Mouse (Mus musculus): ENCODE measurements around the gene Ahcyl1. TPM values are rescaled to one million over a fixed set of nuclear protein-coding genes. Genes with fewer than 3 reads are reported as not detected.
A peak's percentile ranks its signal among the peaks of the same experiment; 100 is the strongest.
"Not testable (repeated sequence)": the region's sequence is repeated elsewhere in the genome, so short reads cannot be mapped to it uniquely, and the experiment has no call there.

Gene Ahcyl1
- total RNA-seq, 2 experiments from 2014 or later: 230 to 232 TPM

DNA sequence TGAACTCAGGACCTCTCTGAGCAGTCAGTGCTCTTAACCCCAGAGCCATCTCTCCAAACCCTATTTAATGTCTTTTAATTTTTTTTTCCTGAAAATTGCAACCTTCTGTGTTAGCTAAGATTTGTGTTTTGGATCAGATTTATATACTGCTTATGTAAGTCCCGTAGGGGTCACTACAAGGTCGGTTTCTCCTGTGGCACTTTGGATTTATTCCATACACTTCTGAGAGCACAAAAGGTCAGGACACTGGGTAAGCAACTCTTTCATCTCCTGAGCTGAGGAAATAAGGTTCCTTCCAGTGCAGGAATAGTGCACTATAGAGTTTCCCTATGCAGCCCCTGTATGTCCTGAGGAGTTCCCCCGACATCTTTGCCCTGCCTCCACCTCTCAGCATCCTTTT, 40.9 kb downstream of the Ahcyl1 start:
- DNase-seq: no peak

DNA sequence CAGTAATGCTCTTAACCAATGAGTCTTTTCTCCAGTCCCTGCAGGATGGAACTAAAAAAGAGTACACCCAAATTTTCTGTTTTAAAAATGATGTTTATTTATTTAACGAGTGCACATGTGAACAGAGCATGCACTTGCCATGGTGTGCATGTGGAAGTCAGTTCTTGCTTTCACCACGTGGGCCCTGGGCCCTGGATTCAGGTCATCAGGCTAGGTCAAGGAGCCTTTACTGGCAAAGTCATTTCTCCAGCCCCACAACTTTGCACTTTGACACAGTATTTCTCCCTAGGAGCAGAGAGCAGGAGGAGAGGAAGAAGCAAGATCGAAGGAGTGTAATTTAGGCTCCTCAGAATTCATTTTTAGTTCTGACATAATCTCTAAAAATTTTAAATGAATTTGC, 41.5 kb downstream of the Ahcyl1 start:
- peak in 1 of 2 experiments; percentile 15 for DNase-seq

DNA sequence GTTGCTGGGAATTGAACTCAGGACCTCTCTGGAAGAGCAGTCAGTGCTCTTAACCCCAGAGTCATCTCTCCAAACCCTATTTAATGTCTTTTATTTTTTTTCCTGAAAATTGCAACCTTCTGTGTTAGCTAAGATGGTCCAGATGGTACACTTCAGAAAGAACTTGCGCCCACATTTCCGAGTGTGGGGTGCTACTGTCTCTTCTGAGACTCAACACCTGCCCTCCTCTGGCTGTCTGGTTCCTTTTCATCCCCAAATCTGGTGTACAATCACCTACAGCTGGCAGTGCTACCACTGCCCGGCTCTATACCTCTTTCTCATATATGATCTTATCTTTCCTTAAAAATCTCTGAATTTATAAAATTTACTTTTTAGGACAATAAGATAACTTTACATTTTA, 43.4 kb downstream of the Ahcyl1 start:
- DNase-seq: no peak

DNA sequence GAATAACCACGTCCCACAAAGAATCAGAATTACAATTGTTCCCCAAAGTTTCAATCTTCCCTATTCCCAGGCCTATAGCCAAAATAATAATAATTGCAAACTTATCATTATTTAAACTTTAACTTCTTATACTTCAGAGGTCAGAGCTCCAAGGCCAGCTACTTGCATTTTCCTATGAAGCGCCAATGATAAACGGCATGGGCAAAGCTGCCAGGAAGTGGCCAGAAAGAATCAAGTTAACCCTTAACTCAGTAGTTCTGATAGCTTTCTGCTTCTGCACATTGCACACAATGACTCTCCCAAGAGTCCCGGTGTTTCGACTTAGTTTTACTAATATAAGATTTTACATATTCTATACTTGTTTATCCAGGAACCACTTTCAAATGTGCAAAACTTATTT, 46.1 kb downstream of the Ahcyl1 start:
- not testable (repeated sequence) for DNase-seq

DNA sequence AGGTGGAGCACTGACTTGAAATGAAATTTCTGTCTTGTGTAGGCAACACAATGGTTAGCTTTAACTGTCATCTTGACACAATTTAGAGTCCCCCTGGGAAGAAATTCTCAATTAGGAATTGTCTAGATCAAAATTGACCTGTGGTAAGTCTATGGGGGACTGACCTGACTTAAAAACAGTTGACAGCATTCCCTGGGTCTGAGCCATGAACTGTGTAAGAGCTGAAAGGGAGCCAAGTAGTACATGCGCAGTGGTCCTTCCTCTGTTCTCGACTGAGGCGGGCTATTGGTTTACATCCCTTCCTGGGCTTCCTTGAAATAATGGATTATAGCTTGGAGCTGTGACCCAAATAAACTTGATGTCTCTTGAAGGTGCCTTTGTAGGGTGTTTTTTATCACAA, 49.4 kb downstream of the Ahcyl1 start:
- DNase-seq: peak in 1 of 2 experiments; percentile 24

DNA sequence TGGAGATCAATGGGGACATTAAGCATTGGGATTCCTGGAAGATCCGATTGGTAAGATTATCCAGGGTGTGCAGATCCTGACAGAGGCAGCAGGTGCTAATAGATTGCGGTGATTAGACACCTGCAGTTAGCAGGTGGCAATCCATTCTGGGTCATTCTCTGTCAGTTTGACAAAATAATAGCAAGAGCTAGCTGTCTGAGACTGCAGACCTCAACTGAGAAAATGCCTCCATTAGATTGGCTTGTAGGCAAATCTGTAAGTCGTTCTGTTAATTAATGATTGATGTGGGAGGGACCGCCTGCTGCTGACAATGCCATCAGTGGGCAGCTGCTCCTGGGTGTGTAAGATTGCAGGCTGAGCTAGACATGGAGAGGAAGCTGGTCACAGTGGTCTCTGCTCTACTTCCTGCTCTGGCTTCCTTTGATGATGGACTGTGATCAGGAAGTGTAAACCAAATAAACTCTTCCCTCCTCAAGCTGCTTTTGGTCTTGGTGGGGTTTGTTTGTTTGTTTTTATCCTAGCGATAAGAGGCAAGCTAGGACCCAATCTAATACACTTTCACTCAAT, 58.7 kb downstream of the Ahcyl1 start:
- no peak for DNase-seq

DNA sequence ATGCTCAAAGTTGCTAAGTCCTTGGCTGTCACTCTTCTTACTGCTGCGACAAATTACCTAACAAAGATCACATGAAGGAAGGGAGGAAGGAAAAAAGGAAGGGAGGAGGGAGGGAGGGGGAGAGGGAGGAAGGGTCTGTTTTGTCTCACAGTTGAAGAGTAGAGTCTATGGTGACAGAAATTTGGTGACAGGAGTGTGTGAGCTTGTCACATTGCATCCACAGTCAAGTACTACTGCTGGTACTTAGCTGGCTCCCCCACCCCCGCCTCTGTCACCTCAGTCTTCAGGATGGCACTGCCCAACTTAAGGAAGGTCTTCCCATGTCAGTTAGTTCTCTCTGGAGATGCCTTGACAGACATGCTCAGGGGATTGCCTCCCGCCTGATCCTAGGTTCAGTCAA, 60.1 kb downstream of the Ahcyl1 start:
- no peak for DNase-seq

DNA sequence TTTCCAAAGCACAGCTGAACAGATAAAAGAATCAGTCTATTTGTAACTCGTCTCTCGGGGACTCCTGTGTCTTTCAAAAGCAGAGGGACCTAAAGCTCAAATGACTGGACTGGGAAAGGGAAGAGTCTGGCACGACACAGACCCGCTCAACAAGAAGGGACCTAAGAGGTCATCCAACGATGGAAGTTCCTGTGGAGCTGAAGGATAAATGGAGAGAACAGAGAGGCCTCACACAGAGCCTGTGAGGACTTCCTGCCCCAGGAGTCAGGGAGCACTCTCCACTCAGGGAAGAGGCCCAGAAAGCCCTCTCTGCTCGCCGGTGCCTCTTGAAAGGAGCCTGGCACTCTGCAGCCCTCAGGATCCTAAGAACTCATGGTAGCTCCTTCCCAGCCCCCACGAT, 60.5 kb downstream of the Ahcyl1 start:
- no peak for DNase-seq

DNA sequence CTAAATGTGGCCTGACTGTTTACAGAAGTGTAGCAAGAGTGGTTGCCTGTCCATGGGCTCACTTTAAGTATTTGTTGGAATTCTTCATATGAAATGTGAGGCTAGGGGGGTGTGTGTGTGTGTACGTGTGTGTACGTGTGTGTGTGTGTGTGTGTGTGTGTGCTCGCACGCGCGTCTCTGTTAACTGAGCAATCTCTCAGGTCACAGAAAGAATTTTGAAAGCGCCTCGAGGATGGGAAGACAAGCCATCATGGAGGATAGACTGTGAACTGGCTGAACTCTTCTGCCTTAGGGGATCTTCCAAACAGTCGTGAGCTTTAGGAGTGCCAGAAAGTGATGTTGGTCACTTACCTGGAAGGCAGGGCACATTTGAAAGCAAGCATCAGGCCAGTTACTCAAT, 62.5 kb downstream of the Ahcyl1 start:
- DNase-seq: no peak

DNA sequence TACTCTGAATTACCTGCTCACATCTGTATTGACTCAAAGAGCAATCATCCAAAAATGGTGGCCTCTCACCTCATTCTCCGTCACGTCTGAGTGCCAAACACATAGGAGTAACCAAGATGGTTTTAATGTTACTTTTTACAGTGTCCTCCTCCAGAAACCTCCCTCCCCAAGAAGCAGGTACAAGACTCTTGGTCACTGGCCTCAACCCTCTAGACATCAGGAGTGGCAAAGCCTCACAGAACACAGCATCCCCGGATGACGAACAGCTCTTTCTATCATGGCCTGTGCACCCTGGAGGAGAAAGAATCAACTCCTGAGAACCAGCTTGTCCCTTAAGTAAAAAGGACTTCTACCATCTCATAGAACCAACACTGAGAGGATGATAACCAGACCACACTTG, 63.6 kb downstream of the Ahcyl1 start:
- DNase-seq: no peak

DNA sequence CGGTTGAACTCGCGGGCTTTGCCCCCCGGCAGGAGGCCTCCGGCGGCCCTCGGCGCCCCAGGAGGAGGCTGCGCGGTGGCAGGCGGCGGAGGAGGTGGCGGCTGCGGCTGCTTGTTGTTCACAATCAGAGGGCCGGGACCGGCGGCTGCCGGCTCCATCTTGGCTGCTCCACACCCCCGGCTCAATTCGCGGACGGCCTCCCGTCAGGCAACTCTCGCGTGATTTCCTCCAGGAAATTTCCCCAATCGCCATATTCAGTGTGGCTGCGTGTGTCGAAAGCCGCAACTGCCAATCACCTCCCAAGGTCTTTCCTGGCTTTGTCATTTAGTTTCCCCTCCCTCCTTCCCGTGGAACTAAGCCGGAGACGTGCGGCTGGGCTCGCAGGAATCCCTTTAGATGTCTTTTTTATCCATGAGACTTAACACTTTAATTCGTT, 64.8 kb downstream of the Ahcyl1 start, which contains the start of gene Strip1:
Gene Strip1 (minus strand): TSS at position 172 of the 436 bp plus-strand sequence.
- peak; percentile 94 to 95 for DNase-seq

DNA sequence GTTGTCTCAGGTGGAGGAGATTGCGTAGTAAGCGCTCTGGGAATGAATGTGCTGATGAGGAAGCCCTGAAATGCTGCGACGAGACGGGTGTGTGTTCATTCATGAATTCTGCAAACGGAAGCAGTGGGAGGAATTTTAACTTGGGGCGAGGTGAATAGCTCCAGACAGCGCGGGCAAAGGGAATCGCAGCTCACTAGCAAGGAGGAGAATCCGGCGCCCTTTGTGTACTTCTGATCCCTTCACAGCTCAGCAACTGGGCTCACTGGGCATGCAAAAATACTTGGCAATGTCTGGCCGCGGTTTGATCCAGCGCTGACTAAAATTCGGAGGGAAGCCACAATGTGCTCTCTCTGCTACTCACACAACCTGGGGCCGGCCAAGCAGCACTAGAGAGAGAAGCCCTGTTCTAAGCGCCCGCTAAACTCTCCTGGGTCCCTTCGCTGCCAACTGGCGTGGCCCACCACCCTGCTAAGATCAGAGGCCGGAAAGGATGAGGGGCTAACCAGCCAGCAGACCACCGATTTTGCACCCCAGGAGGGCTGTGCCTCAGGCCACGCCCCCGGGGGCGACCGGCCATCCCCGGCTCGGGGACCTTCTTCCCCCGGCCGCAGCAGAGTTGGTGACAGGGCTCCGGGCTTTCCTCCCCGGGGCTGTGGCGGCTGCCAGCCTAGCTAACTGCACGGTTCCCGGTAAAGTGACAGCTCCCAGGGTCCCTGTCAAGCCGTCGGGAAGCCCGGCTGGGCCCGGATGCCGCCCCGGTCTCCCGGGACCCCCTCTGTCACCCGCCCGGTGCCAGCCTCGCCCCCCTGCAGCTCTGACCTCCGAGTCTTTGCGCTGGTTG, 65.5 kb downstream of the Ahcyl1 start, which contains the start of gene Gm10961:
Gene Gm10961 (plus strand): TSS at position 641 of the 841 bp plus-strand sequence.
- peak; percentile 61 to 74 for DNase-seq

DNA sequence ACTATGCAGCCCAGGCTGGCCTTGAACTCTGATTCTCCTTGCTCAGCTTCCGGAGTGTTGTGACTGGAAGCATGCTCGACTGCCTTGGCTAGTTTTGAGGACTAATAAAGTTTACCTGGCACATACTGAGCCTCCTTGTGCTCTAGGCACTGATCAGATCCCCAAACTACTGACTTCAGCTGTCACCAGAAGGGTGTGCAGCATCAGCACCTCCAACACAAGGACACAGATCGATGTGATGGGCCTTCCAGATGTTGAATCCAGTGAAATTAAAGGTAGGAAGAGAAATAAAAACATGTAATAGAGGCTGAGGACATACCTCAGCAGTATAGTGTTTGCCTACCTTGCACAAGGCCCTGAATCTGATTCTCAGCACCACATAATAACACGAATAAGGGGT, 66.9 kb downstream of the Ahcyl1 start:
- no peak for DNase-seq

DNA sequence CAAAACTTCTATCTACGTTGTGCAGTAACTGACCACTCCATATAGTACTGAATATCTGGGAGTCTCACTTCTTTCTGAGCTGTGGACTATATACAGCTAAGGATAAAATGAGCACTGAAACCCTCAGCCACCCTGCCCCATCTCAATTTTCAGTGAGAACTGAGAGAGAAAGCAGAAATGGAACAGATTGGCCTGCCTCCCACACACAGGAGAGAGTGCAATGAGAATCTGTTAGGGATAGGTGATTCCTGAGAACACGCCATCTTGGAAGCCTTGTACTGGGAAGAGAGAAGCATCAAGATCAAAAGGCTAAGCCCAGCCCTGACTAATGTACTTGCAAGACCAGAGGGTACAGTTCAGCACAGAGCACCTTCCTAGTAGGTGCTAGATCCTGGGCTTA, 67.8 kb downstream of the Ahcyl1 start:
- DNase-seq: no peak

DNA sequence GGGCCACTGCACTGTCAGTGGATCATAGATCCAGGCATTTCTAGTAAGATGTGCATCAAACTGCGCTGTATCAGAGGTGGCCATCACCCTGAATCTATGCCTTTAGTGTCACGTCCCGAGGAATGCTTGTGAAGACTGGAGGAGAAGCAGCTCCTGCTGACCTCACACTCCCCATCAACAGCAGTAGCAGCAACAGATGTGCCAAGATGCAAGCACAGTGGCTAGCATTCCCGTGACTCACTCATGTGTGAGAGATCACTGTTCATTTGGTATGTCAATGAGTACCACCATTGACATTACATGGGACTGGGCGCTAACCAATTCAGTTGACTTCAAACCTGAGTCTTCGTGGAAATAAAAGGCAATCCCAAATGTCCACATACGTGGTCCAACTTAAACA, 68.7 kb downstream of the Ahcyl1 start:
- DNase-seq: no peak

DNA sequence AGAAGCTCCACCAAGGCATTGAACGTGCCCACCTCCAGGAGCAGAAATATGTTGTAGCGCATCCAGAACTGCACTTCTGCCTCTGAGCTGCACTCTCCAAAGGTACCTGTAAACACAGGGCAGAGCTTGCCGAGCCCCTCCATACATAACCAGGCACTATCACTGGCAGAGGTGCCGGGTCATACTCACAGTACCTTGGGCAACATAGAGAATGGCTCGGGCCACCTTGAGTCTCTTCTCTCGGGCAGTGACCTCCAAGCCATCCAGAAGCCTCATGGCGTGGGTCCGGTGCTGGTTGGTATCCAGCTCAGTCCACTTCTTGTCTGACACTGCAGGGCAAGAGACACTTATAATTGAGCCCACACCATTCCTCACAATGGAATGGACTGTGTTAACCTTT, 69.6 kb downstream of the Ahcyl1 start:
- no peak for DNase-seq

DNA sequence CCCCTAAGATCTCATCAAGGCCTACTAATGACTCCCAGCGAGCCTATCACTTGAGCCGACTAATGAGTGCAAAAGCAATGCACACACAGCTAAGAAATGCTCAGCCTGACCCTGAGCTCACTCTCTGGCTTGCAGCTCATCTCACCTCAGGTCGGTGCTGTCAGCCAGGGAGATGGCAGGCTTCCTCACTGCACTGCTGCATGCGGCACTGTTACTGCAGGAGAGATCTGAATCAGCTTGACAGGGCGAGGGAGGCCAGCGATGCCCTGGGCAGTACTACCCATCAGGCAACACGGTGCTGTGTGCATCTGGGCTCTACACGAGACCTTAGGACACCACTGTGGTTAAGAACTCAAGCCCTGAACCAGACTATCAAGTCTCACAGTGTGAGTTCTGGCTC, 70.8 kb downstream of the Ahcyl1 start:
- DNase-seq: no peak

DNA sequence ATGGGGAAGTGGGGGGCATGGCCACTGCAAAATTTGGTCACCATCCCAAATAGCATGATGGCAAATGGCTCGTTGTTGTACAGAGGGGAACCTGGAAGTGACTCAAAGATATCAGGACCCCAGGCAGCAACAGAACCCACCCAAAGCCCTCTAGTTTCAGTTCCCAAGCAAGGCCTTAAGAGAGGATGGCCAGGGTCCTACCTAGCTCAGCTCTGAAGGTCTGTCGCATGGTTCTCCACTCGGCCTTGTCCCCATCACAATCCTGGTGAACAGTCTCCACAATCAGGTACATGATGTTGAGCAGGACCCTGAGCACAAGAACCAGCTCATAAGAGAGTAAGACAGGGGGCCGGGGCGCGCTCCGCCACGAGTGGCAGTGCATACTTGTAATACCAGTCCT, 71.9 kb downstream of the Ahcyl1 start:
- DNase-seq: no peak

DNA sequence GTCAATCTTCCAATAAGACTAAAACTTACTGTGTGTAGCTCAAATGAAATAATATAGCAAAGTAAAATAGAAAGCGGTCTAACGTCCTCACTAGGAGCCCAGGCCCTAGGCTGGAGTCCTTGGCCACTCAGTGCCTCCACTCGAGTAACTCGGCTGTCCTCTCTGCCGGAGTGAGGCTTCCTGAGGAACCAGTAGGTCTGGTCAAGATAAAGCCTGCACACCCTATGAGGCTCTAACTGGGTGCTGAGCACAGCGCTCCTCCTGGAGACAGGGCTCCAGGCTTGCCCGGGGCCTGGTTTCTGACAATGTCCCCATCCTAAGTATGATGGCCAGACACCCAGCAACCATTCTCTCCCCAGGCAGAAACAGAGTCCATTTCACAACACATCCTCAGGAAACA, 73.8 kb downstream of the Ahcyl1 start:
- DNase-seq: no peak

DNA sequence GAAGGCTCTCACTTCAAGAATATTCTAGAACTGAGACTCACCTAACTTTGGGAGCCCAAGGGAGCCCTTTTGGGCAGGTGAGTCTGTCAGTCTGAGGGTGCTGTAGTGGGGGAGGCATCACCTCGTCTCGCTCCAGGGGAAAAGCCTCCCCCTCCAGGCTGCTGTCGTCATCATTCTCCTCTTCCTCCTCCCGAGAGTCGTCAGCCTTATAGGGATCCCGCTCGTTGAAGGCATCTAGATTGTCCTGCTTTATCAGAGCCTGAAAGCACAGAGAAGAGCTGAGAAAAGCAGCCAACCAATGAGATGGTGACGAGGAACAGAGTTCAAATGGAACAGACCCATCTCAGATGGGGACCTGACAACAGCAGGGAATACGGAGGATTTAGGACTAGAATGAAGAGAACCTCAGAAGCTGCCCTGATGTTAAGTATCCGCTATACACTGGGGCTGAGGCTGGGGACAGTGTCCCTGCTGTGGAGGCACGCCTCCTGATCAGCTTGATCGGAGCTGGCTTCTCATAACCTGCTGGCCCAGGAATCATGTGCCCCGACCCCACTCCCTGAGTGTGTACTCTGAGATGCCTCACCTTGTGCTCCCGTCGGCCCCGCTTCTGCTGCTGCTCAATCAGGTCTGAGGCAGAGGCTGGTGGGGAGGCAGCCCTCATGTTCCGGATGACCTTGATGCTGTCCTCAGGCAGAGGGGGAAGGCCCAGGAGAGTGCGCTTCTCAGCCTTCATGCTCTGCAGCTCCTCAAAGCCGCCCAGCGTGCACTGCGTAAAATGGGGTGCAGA, 74.9 kb downstream of the Ahcyl1 start:
- no peak for DNase-seq

DNA sequence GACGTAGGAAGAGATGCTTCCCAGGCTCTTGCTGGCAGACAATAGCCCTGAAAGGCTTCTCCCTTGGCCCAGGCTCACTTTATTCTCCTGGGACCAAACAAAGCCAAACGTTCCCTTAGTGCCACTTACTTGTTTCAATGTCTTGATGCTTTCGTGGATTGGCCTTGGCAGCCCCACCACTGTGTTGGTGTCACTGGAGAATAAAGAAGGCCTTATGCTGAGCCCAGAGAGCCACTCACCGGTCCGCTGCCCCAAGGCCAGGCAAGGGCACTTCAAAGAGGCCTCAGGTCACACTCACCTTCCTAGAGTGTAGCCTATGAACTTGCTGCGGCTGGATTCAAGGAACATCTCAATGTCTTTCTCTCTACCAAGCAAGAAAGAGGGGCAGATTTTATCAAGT, 76.4 kb downstream of the Ahcyl1 start:
- DNase-seq: no peak

DNA sequence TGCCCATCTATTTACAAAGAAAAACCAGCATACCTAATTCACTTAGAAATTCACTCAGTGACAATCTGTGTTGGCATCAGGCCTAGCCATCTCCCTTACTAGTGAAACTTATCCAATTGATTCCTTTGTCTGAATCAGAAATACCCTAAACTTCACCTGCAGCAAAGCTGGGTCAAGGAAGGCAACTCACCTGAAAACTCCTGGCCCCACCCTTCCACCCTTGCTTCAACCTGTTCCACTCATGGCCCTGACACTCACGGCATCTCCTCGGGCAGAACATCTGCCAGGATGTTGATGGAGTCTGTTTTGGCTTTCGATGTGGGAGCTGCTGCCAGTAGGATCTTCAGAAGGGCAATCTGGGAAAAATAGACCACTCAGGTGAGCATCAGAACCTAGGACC, 78.6 kb downstream of the Ahcyl1 start:
- DNase-seq: no peak
